Mouse (Mus musculus) G1E (cell line): ENCODE data around the gene Fhl1.

ENCODE experiments used
- CTCF ChIP-seq: IDR thresholded peaks from 2 replicates; pipeline ENCODE4 v1.5.1; 2012; ENCODE audit warnings: low read depth, low read length, inconsistent platforms, mixed read lengths
- GATA1 ChIP-seq: IDR thresholded peaks from 2 replicates; pipeline ENCODE4 v1.6.1; 2012; ENCODE audit warnings: borderline replicate concordance, low read length, inconsistent platforms, mixed read lengths
- POLR2AphosphoS5 ChIP-seq: IDR thresholded peaks from 2 replicates; pipeline ENCODE4 v1.6.1; 2012; ENCODE audit warnings: low read depth, low read length, inconsistent platforms; ENCODE audit not compliant: insufficient replicate concordance
- TAL1 ChIP-seq: conservative IDR thresholded peaks from 2 replicates; pipeline ENCODE4 v1.6.1; 2012; ENCODE audit warnings: low read depth, low read length, inconsistent platforms, mixed read lengths

GRCm38 (mm10) chrX:56736226-56736625 lies 4.6 kb downstream of the Fhl1 start:
- no peak for TF ChIP-seq CTCF
- no peak for TF ChIP-seq GATA1
- TF ChIP-seq POLR2AphosphoS5, result no peak
- no peak for TF ChIP-seq TAL1
